Mouse (Mus musculus): Measurements from ENCODE around the gene Gm8165.
"Not testable (repeated sequence)": the region's sequence is repeated elsewhere in the genome, so short reads cannot be mapped to it uniquely, and the experiment has no call there.

Gm8165 gene

GRCm38 (mm10) chr14:43677099-43677498 is at the start of gene Gm8165:
Gene Gm8165 (minus strand): TSS chr14:43677199.
- not testable (repeated sequence) for DNase-seq

- DNase-seq, result not testable (repeated sequence)
These were observed 20.6 kb upstream of the Gm8165 start, which contains the start of gene Gm7324 for GRCm38 (mm10) chr14:43697621-43698020. Gene Gm7324 (plus strand): TSS chr14:43697828.

All from thymus, postnatal 14 days (tissue).